Mouse (Mus musculus) heart, postnatal 4 days (tissue): ENCODE results near the gene Mr1. TPM values are rescaled to one million over a fixed set of nuclear protein-coding genes. Genes with fewer than 3 reads are reported as not detected.

ENCODE experiments used
- DNase-seq: peaks from one replicate; pipeline ENCODE4 v3.0.0; 2021
- total RNA-seq, 2 experiments: library from RNA; stranded (reverse); gene quantifications; 2 replicates each; pipeline ENCODE4 v1.2.3; 2021

The Mr1 gene
- total RNA-seq, 2 experiments from 2014 or later: 8.8 to 9.4 TPM

DNA sequence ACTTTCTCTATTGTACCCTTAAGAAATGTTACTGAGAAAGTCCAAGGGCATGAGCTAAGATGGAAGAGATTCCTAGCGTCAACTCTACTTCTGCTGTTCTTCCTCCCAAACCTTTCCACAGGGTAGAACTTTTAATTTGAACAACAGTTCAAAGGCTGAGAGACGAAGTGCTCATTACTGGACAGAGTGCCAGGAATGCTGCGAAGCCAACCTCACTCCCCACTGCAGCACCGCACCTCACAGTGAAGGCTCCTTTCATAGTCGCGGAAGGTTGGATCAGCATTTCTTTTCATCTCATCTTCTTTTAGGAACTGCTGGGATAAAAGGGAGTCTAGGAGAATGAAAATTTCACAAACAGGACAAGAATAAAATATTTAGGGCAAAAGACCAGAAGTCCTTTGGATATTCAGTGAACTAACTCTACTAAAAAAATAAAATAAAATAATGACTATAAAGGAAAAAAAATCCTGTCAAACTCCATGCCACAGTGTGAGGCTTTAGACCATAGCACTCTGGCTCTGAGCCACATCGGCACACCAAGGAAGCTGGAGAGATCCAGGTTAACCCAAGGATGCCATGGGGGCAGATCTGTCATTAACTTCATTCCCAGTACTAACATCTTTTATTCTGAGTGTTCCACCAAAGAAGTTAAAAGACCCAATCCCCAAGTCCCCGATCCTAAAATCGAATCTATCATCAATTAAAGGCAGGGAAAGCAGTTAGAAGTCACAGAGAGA is 52.5 kb downstream of the Mr1 start:
- no peak for DNase-seq

DNA sequence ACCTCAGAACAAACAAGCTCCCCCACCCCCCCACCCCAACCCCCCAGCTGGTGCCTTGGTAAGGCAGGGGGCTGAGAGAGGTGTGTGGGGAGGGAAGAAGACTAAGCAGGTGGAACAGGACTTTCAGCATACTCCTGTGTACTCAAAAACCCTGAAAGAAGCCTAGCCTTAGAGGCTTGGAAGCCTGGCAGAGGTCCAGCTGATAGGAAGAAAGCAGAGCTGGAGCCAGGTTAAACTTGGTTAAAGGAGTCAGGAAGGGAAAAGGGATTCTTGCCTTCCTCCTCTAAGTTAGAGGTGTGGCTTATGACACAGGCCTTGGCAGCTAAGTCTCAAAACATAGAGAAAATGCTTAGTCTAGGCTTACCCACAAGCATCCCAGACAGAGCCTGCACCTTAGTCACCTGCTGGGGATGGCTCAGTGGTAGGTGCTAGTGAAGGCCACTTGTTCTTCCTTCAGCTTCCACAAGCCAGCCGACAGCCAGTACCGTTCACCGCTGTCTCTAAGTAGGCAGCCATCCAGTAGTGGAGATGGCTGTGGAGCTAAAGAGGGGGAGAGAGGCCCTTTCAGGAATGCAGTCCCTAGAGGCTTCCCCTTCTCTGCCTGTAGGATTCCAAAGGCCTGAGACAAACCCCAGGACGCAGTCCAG is 53.3 kb downstream of the Mr1 start:
- peak; percentile 68 for DNase-seq

DNA sequence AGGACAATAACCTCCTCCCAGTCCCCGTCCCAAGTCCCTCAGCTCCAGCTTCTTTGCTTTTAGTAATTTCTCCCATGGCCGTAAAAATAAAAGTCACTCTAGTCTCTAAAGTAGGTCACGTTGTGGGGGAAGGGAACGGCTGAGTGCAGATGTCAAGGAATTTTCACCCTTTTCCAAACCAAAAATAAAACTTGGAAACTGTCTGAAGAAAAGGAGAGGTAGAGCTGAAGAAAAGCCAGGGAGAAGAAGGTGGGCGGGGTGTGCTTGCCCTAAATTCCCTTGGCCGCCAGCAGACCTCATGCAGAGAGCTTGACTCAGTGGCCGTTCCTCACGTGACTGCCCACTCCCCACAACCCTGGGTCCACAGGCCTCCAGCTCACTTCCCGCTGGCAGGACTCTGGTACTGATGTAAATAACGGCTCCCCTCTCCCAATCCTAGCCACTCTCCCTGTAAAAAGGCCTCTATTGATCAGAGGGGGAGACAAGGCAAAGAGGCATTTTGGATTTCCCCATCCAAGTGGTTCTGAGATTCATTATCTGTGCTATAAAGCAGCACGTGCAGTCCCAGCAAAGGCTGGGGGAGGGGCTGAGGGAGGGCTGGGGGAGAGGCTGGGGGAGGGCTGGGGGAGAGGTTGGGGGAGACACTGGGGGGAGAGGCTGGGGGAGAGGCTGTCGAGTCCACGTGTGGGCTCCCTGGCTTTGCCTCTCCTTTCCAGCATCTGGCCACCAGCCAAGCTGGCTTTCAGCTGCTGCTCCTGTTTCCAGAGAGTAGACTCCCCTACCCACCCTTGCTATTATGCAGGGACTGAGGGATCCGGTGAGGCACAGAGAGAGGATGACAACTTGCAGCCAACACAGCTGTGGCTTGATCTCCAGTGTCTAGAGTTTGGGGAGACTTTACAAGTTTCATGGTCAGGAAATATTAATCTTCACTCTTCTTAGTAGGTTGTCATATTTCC is 54.5 kb downstream of the Mr1 start:
- DNase-seq: peak; percentile 81

DNA sequence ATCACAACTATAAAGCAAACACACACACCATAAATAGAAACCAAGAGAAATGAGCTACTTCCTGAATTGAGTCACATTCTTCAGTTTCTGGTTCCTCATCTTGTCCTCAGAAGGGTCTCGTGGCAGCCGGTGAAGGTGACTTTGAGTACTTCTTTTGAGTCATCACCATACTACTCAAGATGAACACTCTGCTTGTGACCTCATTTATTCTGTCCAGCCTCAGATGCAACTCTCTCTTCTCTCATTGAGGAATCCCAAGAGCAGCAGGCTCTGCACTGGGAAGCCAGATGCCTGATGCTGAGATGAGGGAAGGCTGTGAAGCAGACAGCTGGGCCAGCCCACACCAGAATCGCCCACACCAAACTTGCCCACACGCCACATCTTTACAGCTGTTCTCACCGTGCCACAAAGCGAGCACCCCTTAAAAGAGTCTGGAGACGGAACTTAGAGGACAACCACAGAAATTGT is 55.2 kb downstream of the Mr1 start:
- DNase-seq: peak; percentile 35

DNA sequence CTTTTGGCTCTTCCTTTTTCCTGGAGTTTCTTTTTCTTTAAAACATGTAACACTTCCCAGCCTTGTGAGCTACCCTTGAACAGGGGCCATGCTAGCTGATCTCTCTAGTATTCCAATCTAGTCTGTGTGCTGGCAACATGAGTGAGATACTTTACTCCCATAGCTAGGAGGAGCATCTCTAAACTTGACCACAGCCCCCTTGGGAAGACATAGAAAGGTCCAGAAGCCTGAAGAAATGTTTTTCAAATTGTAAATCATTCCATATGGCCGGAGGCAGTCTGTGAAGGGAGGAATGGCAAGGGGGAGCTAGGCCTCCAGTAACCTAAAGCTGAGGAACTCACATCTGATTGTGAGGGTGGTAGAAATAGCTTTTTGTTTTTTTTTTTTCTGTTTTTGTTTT is 55.9 kb downstream of the Mr1 start:
- no peak for DNase-seq

DNA sequence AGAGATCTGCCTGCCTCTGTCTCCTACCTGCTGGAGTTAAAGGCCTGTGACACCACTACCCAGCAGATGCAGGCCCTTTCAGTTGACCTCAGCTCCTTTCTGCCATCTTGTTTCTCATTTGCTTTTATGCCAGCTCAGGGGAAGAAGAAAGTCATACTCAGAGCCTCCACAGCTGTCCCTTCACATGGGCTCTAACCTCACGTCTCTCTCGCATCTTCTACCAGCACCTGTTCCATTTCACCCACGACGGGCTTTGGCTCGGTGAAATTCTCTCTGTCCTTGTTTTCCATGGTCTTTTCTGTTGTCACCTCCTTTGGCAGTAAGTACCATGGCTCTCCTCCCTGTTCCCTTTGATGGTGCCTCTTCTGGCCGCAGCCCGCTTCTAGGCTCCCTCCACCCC is 56.3 kb downstream of the Mr1 start:
- no peak for DNase-seq

DNA sequence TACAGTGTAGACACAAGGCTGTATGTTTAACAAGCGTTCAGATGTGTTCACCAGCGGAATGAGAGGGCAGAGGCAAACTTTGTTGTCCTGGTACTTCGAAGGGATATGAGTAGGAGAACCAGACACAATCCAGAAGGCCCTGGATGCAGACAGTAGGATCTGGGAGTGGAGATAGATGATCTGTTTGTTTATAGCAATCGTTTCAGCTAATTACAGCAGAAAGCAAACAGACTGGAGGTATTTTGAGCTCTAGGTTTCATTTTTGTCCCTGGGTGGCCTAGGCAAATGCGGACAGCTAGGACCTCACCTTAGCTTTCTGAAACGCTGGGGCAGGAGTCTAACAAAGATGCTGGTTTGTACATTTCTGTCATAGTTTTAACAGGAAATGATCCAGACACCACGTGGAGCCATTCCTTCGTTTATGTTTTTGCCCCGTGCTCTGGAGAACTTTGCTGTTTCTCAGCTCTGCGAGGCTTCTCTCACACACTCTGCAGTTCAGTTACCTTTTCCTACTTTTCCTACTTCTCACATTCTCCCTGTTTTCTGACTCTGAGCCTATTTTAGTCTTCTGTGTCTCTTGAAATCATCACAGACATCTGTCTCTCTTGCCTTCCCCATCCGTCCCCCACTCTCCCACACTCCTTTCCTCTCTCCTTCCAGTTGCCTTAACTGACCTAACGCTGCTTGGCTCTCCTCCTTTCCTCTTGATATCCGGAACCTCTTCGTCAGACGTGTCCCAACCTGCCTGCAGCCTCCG is 57.6 kb downstream of the Mr1 start:
- no peak for DNase-seq

DNA sequence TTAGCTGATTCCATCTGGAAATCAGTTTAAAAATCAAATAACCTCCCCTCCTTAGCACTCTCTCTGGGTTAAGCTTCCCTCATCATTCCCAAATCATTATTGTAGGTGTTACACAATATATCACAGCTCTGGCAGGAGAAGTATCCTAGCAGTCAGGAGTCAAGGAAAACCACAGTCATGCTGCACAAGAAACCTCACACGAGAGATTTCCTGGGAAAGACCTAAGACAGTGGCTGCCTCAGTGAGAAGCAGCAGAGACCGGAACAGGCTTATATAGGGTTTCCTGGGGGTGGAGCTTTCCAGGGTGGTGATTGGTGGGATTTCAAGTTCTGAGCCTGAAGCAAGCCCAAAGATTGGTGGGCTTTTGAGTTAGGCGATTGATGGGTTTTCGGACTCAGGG is 58.6 kb downstream of the Mr1 start:
- no peak for DNase-seq

DNA sequence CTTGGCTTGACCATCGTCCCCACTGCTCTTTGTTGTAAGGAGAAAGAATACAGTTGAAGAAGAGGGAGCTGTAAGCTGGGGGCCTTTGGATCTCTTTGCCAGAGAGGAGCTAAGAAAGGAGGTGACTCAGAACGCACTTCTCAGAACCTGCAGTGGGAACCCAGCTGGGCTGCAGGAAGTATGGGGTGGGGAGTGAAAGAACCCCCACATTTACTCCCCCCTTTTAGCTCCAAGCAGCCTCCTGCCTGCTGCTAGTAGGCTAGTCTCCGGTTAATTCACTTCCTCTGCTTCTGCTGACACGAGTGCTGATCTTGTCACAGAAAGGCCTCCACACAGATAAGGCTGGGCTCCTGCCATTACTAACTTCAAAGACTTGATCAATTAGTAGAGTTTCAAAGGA is 59.7 kb downstream of the Mr1 start:
- no peak for DNase-seq

DNA sequence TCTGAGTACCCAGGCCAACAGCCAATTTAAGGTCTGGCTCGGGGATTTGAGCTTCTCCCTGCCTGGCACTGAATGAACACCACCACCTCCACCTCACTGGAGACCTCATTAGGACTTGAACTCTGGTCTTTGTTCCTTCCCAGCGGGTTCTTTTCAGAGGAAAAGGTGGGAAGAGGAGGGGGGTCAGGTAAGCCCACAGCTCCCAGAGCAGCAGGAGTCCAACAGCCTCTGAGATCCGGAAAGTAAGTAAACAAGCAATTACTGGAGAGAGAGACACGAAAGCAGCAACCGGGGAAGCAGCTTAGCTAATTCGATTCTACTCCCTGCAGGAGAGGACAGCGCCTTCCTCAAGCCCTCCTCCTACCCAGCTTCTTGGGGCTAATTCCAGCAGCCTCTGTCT is 60.2 kb downstream of the Mr1 start:
- no peak for DNase-seq

DNA sequence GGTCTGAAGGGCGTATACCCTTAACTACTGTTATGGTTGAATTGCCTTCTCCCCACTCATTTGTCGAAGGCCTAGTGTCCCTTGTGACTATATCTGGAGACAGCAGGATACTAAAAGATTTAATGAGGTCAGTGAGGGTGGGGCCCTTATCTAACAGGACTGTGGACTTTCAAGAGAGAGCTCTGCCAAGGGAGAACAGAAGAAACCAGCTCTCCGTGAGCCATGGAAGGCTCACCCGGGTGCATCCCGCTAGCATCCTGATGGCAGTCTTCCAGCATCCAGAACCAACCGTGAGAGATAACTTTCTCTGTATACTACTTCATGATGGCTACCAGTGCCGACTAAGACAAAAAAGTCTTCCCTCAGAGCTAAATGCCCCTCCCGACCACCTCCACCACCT is 61.8 kb downstream of the Mr1 start:
- no peak for DNase-seq

DNA sequence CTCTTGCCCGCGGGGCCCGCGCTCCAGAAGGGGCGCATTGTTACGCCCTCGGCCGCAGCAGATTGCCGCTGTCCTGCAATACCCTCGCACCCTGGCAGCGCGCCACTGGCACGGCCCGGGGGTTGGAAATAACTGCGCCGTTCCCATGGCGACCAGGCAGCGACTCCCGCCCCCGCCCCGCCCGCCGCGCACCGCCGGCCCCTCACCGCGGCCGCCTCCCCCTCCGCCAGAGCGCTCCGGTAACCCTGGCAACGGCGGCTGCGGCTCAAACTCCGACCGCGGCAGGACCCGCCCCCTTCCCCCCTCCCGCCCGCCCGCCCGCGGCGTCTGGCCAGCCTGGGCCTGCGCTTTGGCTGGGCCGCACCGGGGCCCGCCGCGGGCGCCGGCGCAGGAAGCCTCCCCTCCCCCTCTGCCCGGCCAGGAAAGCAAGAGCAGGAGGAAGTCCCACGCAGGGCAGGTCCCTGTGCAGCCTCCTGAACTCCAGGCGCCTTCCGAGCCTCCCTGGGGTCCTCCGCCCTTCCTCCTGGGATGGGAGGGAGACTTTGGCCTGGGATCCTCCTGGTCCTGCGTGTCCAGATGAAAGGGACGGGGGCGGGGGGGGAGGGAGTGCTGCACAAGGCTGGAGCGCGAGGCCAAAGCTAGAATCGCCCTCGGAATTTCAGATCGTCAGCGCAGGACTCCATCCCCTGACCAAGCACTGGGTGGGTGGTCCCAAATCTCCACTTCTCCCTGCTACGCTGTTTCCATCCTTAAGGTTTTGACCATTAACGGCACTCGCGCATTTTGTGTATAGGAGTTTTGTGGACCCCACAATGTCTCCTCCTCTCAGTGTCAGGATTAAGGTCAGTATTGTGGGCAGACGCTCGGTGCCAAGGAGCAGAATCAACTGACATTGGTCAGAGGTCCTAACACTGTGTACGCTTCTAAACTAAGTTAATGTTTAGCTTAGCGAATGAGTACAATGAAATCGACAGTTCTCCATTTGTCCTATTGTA is 63.0 kb downstream of the Mr1 start:
- DNase-seq: peak; percentile 98

DNA sequence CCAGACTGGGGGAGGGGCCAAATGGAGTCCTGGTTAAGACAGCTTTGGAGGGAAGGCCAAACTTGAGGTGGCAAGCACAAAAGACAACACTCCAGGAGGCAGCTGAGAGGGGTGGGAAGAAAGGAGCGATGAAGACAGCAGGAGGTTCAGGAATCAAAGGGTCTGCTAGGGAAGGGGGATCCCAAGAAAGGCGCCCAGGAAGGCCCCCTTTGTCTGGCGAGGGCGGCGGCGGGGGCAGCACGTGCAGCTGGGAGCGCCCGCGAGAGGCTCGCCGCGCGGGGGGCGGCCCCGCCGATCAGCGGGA is 63.7 kb downstream of the Mr1 start:
- DNase-seq: peak; percentile 64

DNA sequence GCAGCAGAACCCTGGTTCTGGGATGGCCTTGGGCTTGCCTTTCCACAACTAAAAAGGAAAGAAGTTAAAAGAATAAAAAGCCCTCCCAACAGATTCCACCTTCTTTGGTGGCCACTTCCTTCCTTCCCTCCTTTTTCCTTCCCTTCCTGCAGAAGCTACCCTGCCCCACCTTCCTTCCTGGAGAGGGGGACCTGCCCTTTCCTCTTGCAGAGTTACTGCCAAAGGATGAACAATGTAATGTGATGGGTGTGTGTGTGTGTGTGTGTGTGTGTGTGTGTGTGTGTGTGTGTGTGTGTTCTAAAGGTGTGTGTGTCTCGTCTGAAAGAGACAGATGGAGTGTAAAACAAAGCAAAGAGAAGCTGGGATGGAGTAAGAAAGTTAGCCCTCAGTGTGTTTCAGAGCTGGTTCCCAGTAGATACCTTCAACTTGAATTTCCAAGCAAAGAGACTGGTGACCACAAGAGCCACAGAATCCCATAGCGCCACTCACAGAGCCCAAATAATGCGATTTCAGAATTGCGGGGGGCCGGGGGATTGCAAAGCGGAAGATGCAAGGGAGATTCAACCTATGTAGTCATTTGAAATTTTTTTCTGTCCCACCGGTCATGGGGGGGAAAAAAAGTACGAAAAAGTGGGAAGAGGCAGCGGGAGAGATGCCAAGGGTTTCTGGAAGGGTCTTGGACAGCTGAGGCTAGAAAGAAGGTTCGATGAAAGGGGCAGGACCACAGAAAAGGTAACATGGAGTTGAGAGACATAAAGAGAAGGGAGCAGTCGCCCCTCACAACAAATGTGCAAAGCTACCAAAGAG is 64.3 kb downstream of the Mr1 start:
- no peak for DNase-seq

DNA sequence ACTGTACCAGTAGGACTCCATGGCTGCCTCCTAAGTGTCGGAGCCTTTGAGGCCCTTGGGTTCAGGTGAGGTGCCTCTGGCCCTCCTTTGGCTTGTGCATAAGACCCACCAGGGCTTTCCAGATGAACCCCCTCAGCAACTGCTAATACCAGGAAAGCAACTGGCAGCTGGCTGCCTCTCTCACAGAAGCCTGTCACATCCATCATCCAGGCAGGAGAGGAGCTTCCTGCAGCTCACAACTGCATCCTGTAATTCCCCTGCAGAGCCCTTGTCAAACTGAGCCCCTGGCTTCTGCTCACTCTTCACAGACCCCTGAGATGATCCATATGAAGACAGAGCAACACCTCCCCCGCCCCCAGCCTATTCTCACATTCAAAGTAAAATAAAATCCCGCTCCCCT is 68.9 kb downstream of the Mr1 start:
- DNase-seq: no peak

Other genes with a start within 250 kb of the Mr1 start
- gene Ier5, start 47.2 kb downstream of the Mr1 start, total RNA-seq: 10 to 100 TPM; 26.1 to 26.6 TPM
- 10 to 100 TPM; 53.0 to 56.5 TPM for gene Stx6, start 11.9 kb upstream of the Mr1 start, total RNA-seq
- gene BC034090, start 97.6 kb upstream of the Mr1 start, total RNA-seq: 10 to 100 TPM; 55.0 to 60.7 TPM